Mouse (Mus musculus) urinary bladder, postnatal 36 days (tissue): ENCODE measurements at regions not wholly inside any gene's neighbourhood (a gene's known extent, or its start where the extent isn't known, plus 50 kb on each side); places are given as distances from the start of the nearest gene placed in this dataset.
"Not testable (repeated sequence)": the region's sequence is repeated elsewhere in the genome, so short reads cannot be mapped to it uniquely, and the experiment has no call there.

ENCODE experiments used
- DNase-seq, 2 experiments: peaks; one replicate each; pipeline ENCODE4 v3.0.0; 2022; ENCODE audit warnings: low spot score in 2 of 2, mixed read lengths in 1 of 2

DNA sequence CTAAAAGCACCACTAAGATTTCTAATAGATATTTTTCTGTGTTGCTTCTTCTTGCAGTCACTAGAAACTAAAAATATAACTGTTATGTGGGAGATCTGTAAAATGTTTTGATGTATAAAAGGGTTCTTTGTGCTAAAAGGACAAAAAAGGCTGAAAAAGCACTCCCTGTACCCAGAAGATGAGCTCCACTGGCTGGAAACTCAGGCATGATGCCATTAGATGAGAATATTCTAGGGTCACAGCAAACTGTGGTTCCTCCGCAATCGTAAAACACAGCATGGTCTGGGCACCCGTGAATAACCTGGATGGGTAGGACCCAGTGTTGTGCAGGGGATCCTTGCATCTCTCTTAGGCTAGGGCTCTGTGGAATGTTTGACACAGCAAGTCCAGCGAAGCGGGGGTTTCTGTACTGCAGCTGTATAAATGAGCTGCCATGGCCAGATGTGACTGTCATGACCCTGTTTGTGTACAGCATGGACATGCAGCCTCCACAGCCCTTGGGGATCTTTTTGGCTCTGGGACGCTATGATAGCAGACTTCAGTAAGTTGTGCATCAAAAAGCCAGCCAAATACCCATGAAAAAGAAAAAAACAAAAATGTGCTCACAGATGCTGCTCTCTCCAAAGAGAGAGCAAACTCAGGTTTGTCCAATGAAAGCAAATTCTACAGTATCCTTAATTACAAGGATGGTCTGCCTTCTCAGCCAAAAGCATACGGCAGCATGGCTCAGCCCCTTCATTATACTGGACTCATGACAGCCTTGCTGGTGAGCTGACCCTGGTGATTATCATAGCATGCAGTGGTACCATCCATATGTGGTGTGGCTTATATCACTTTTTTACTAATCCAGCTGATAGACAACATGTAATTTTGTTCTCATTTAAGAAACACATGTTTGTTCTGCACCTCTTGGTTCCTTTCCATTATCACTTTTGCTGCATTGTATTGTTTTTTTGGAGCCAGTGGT, 103.9 kb upstream of the Arhgap20 start:
- DNase-seq: no peak

- DNase-seq: no peak
Measured at GRCm38 (mm10) chr9:51661911-51662310, 103.2 kb upstream of the Arhgap20 start.

DNA sequence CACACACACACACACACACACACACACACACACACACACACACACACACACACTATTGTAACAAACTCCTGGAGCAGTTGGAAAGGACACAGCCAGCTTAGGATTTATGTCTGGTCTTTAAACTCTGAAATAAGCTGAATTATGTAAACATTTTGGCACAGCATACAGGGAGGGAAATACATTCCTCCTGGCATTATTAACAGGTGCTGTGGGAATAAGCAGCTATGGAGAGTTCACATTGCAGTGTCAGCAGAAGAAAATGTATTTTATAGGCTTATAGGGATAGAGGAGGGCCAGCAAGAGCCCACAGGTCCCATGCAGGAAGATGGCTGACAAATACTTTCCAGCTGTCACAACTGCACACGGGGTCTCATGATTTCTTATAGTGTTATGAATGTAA, 100.8 kb upstream of the Arhgap20 start:
- no peak for DNase-seq

DNA sequence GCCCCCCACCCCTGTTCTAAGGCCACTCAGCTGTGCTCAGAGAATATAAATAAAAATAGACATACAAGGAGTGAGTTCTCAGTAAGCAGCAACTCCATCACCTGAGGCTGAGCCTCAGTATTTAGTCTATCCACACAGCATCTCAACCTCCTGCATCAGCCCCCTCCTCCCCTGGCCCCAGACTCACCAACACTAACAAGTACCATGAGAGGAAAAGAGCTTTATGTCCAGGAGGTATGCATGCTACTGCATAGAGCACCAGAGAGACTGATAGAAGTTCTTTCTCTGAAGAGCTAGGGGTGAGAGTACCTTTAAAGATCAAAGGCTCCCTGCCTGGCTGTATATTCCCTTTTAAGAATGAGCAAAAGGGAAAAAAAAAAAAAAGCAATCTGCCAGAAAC, 100.3 kb upstream of the Arhgap20 start:
- no peak for DNase-seq

DNA sequence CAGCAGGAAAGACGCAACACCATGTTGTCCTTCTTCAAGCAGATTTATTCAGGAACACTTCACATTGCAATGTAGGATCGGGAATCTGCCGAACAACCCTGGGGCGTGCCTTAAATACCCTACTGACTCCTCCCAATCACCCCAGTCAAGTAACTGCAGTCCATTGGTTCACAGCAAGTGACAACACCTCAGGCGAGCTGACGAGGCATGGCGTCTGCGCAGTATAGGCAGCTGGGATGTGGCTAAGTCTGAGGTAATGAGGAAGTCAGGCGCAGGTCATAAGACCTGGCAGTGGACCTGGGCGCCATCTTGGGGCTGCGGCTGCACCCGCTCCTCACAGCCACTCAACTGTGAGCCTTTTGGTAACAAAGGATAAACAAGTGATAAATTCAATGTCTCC, 96.2 kb upstream of the Arhgap20 start:
- DNase-seq: not testable (repeated sequence)

DNA sequence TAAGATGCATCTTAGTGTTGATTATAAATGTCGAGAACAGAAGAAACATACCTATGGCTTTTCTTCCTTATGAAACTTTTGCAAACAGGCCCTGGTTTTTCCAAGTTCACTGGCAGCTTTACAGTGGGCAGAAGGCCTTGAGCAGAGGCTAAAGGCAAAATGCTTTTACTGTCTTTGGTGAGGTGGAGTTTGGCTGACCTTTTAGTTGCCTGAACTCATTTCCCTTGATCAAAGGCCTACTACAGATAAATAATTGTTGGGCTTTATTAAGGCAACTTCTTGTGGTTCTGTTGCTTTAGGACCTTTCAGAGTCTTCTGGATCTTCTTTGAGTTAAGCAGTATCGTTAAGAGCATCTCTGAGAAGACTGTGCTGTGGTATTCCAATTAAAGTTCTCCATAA, 94.6 kb upstream of the Arhgap20 start:
- no peak for DNase-seq

DNA sequence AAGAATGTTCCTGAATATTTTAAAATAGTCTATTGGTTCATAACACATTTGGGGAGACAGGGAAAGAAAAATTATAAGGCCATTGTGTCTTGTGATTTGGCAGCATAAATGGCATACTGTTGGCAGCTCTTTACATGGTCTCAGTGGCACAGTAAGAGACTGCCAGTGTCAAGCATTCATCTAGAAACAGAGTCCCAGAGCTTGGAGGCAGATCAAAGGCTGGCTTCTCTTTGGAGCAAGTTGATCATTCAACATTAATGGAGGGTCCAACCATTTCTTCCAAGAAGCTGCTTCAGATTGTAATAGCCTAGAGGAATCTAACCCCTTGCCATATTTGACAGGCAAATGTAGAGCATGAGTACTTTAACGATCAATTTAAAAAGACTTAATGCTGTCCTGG, 78.6 kb upstream of the Arhgap20 start:
- DNase-seq: no peak

DNA sequence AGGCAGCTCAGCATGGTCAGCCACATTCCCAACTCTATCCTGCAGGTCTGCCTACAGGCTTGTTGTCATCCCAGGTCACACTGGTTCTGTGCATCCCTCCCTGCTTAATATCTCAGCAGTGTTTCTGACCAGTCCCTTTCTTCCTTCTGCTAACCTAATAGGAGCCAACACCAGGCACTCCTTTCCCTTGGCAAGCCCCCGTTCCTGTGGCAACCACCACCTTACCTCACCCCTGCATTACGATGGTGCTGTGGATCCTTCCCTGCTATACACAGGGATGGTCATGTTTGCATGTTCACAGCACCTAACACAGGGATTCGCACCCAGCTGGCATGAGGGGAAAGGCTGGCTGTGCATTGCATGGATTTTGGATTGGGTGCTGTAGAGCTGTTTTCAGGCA, 50.8 kb upstream of the Arhgap20 start:
- no peak for DNase-seq
